Mouse (Mus musculus): Measurements from ENCODE around the gene Elmsan1. TPM values are rescaled to one million over a fixed set of nuclear protein-coding genes. Genes with fewer than 3 reads are reported as not detected.

Gene Elmsan1
- polyA plus RNA-seq, 1 experiment from 2014 or later = 4.3 TPM

DNA sequence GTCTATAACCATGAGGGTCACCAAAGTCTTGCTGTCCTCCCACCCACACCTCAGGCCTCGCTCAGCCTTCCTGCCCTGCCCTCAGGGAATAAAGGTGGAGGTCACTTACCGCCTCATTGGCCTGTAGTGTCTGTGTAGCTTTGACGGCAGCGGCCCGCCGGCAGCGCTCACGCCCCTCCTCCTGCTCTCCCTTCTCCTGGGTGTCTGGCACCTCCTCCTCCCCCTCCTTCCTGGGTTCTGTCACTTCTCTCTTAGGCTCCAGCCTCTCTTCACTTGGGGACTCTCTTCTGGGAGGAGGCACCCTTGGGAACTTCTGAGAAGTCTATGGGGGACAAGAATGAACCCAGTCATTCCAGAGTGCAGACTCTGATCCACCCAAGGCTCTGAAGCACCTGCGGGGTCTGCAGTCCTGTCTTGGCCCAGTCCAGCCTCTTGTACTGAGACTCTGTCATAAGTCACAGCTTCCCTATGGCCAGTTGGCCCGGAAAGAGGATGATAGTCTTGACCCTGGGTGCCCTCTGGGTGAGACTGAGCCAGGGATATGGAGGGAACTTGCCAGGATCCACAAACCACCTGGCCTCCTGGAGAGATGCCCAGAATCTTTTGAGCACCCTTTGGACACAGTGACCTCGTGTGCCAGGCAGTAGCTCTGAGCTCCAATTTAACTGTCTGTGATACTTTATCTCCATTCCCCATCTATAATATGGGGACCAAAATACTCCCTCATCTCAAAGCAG is 63.7 kb downstream of the Elmsan1 start:
- ATAC-seq (ENCODE audit: low FRiP score, low TSS enrichment) = no peak
- 68% methylated on average over 11 of the region's 11 CpGs for WGBS
- Histone ChIP-seq H3K4me2 (ENCODE audit: low read length) (no peak overlapping the region), H3K4me1 (ENCODE audit: control insufficient read depth, insufficient read depth, low read length) (peaks cover 2% of the 10 kb centered on the region; the same call in 1 of the 2 replicates), H3K9me3 (ENCODE audit: control insufficient read depth, low read length) (no peaks in the 10 kb centered on the region), H3K27me3 (ENCODE audit: control insufficient read depth, insufficient read depth, low read length) (no peaks in the 10 kb centered on the region), H3K27ac (replicated peaks; ENCODE audit: low read depth, low read length) (no peak overlapping the region), H3K9ac (replicated peaks; ENCODE audit: low read length) (no peak overlapping the region), H3K4me3 (replicated peaks; ENCODE audit: low read depth, low read length) (no peak overlapping the region), H3K36me3 (ENCODE audit: control insufficient read depth, insufficient read depth, low read length) (peaks cover 45% of the 10 kb centered on the region)
- DNase-seq = no peak

DNA sequence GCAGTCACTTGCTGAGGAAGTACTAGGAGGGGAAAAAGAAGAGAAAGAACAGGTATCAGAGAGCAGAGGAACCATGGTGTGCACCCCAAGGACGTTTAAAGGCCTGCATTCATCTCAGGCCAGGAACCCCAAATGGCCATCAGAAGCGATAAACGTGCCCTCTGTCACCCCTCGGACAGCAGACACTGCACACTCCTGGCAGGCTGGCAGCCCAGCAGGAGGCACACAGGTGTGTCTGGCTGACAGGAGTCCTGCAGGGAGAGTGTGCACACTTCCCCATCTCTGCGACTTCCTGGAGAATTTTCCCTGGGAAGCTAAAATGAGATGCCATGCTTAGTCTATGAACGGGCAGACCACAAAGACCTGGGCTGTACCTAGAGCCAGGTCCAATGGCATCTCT is 65.3 kb downstream of the Elmsan1 start:
- DNase-seq (no peak), ATAC-seq (ENCODE audit: low FRiP score, low TSS enrichment) (no peak)
- Histone ChIP-seq H3K27me3 (ENCODE audit: control insufficient read depth, insufficient read depth, low read length) (no peaks in the 10 kb centered on the region), H3K4me3 (replicated peaks; ENCODE audit: low read depth, low read length) (no peak overlapping the region), H3K36me3 (ENCODE audit: control insufficient read depth, insufficient read depth, low read length) (peaks cover 30% of the 10 kb centered on the region), H3K4me2 (ENCODE audit: low read length) (no peak overlapping the region), H3K4me1 (ENCODE audit: control insufficient read depth, insufficient read depth, low read length) (peaks cover 6% of the 10 kb centered on the region; the same call in 1 of the 2 replicates), H3K27ac (replicated peaks; ENCODE audit: low read depth, low read length) (no peak overlapping the region), H3K9ac (replicated peaks; ENCODE audit: low read length) (no peak overlapping the region), H3K9me3 (ENCODE audit: control insufficient read depth, low read length) (no peaks in the 10 kb centered on the region)
- WGBS = 89% methylated on average over 6 of the region's 6 CpGs

DNA sequence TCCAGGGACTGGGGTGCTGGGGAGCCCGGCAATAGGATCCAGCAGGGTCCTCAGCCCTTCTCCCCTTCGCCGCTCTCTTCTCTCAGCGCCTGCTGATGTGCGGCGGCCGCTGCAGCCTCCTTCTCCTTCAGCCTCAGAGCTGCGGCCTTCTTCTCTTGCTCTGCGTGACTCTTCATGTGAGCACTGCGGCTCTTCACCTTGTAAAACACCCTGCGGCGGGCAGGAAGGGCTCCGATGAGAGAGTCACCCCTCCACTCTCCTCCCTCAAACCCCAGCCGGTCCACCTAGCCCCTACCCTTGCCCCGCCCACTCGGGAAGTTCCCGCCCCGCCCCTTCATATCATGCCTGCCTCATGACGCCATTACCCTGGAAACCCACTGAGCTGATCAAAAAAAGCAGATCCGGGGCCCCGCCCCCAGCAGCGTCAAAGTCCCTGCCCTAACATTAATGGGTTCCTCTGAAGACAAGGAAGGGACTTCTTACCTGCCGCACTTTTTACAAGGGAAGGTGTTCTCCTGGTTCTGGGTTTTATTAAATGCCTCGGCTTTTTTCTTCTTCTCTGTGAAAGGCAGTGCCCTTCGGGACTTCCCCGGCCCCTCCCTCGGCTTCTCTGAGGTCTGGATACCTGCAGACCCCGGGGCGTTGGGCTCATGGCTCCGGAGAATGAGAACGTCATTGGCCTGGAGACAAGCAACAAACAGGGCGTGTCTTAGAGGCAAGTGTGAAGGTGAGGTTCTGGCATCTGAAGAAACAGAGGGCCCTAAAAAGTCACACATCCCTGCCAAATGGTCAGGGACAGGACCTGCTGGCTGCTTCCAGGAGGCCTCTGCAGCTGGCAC is 66.1 kb downstream of the Elmsan1 start:
- Histone ChIP-seq H3K27ac (replicated peaks; ENCODE audit: low read depth, low read length) (no peak overlapping the region), H3K36me3 (ENCODE audit: control insufficient read depth, insufficient read depth, low read length) (peaks cover 27% of the 10 kb centered on the region), H3K27me3 (ENCODE audit: control insufficient read depth, insufficient read depth, low read length) (no peaks in the 10 kb centered on the region), H3K4me1 (ENCODE audit: control insufficient read depth, insufficient read depth, low read length) (peaks cover 9% of the 10 kb centered on the region; the same call in 1 of the 2 replicates), H3K9ac (replicated peaks; ENCODE audit: low read length) (no peak overlapping the region), H3K4me3 (replicated peaks; ENCODE audit: low read depth, low read length) (no peak overlapping the region), H3K9me3 (ENCODE audit: control insufficient read depth, low read length) (no peaks in the 10 kb centered on the region), H3K4me2 (ENCODE audit: low read length) (no peak overlapping the region)
- WGBS = 80% methylated on average over 32 of the region's 32 CpGs
- ATAC-seq (ENCODE audit: low FRiP score, low TSS enrichment) (no peak), DNase-seq (no peak)

DNA sequence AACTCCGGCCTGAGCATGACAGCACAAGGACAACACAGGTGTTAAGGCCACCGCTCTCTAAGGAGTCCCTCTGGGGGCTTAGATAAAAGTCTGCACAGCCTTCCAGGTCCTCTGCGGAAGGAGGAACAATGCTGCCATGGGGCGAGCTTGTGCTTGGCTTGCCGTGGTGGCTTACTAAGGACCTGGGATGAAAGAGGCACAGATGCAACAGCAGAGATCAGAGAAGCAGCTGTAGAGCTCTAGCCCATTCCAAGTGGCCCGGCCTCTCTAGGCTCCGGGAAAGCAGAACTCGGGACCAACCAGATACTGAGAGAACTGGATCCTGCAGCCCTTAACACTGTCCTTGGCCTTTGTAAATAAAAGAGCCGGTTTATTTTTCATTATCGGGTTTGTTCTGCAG is 66.8 kb downstream of the Elmsan1 start:
- ATAC-seq (ENCODE audit: low FRiP score, low TSS enrichment) = no peak
- WGBS = 91% methylated on average over 10 of the region's 10 CpGs

DNA sequence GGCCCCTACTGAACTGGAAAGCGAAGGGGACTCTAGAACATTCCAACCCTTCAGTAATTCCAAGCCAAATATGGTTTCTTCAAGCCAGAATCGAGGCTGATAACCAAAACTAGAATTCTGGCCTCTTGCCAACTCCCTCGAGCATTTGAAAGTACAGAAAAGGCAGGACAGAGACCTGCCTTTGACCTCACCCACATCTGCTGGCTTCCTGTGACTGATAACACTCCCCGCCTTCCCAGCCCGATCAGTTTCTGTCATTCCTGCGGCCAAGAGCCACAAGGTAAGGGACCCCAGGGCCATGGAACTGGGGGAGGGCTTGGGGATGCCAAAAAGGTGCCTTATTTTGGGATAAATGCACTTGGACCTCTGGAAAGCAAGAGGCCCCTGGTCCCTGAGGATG is 67.7 kb downstream of the Elmsan1 start:
- no peak overlapping the region for H3K9ac ChIP-seq (replicated peaks; ENCODE audit: low read length)
- peaks cover 18% of the 10 kb centered on the region for H3K36me3 ChIP-seq (ENCODE audit: control insufficient read depth, insufficient read depth, low read length)
- no peak overlapping the region for H3K4me2 ChIP-seq (ENCODE audit: low read length)
- 72% methylated on average over 6 of the region's 6 CpGs for WGBS
- DNase-seq (no peak), ATAC-seq (ENCODE audit: low FRiP score, low TSS enrichment) (no peak)
- H3K4me1 ChIP-seq (ENCODE audit: control insufficient read depth, insufficient read depth, low read length) = peaks cover 13% of the 10 kb centered on the region; the same call in 1 of the 2 replicates
- H3K4me3 ChIP-seq (replicated peaks; ENCODE audit: low read depth, low read length) = no peak overlapping the region
- no peaks in the 10 kb centered on the region for H3K9me3 ChIP-seq (ENCODE audit: control insufficient read depth, low read length)
- no peaks in the 10 kb centered on the region for H3K27me3 ChIP-seq (ENCODE audit: control insufficient read depth, insufficient read depth, low read length)
- H3K27ac ChIP-seq (replicated peaks; ENCODE audit: low read depth, low read length) = no peak overlapping the region

More for the DNA sequence above, 66.8 kb downstream of the Elmsan1 start:
- Histone ChIP-seq H3K27me3 (ENCODE audit: control insufficient read depth, insufficient read depth, low read length) (no peaks in the 10 kb centered on the region), H3K9me3 (ENCODE audit: control insufficient read depth, low read length) (no peaks in the 10 kb centered on the region), H3K4me2 (ENCODE audit: low read length) (no peak overlapping the region), H3K4me1 (ENCODE audit: control insufficient read depth, insufficient read depth, low read length) (peaks cover 13% of the 10 kb centered on the region; the same call in 1 of the 2 replicates), H3K4me3 (replicated peaks; ENCODE audit: low read depth, low read length) (no peak overlapping the region), H3K27ac (replicated peaks; ENCODE audit: low read depth, low read length) (no peak overlapping the region), H3K9ac (replicated peaks; ENCODE audit: low read length) (no peak overlapping the region), H3K36me3 (ENCODE audit: control insufficient read depth, insufficient read depth, low read length) (peaks cover 22% of the 10 kb centered on the region)
- no peak for DNase-seq

DNA sequence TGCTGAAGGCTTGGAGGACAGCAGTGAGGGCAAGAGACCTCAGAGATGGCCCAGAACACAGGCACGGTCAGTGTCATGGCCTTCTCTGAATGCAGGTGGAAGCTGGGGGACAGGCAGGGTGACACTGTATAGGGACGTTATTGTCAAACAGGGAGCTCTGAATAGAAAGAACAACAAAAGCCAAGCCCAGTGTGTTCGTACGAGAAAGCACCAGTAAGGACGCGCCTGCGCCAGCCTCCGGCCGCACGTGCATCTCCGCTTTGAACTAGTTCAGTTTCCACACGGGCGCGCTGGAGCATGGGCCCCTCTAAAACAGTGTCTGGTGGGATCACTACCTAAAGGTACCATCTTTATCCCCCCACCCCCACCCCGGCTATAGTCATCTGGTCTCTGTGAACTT is 68.7 kb downstream of the Elmsan1 start:
- WGBS = 42% methylated on average over 15 of the region's 15 CpGs

DNA sequence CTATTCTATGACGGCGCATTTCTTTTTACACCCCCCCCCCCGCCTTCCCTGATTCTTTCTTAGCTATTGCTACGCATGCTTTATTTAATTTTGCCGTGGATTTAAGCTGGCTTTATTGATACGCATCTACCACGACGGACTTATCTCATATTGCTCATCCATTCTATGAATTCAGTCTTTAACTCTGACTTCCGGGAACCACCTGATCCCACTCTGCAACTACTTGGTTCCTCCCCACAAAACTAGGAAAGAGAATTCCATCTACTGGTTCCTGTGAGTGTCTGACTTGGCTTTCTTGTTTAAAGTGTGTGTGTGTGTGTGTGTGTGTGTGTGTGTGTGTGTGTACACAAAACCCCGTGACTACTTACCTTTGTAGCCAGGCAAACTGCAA is 70.1 kb downstream of the Elmsan1 start:
- DNase-seq = no peak
- H3K4me3 ChIP-seq (replicated peaks; ENCODE audit: low read depth, low read length) = peak overlapping the region; percentile 64
- peak overlapping the region; percentile 82 for H3K4me2 ChIP-seq (ENCODE audit: low read length)
- H3K36me3 ChIP-seq (ENCODE audit: control insufficient read depth, insufficient read depth, low read length) = peaks cover 5% of the 10 kb centered on the region; the same call in 1 of the 2 replicates
- no peak overlapping the region for H3K9ac ChIP-seq (replicated peaks; ENCODE audit: low read length)
- peaks cover 13% of the 10 kb centered on the region; the same call in 1 of the 2 replicates for H3K4me1 ChIP-seq (ENCODE audit: control insufficient read depth, insufficient read depth, low read length)
- H3K27me3 ChIP-seq (ENCODE audit: control insufficient read depth, insufficient read depth, low read length) = no peaks in the 10 kb centered on the region
- H3K9me3 ChIP-seq (ENCODE audit: control insufficient read depth, low read length) = no peaks in the 10 kb centered on the region
- WGBS = under 1% methylated on average over 10 of the region's 10 CpGs
- H3K27ac ChIP-seq (replicated peaks; ENCODE audit: low read depth, low read length) = 0 out of 2 replicates have a peak overlapping the region, but pooled peaks have one; percentile 33
- ATAC-seq (ENCODE audit: low FRiP score, low TSS enrichment) = peak; percentile 32

More for the DNA sequence above, 68.7 kb downstream of the Elmsan1 start:
- DNase-seq (peak; percentile 48), ATAC-seq (ENCODE audit: low FRiP score, low TSS enrichment) (no peak)
- Histone ChIP-seq H3K36me3 (ENCODE audit: control insufficient read depth, insufficient read depth, low read length) (peaks cover 9% of the 10 kb centered on the region), H3K4me2 (ENCODE audit: low read length) (no peak overlapping the region), H3K4me3 (replicated peaks; ENCODE audit: low read depth, low read length) (no peak overlapping the region), H3K27ac (replicated peaks; ENCODE audit: low read depth, low read length) (no peak overlapping the region), H3K9me3 (ENCODE audit: control insufficient read depth, low read length) (no peaks in the 10 kb centered on the region), H3K4me1 (ENCODE audit: control insufficient read depth, insufficient read depth, low read length) (peaks cover 13% of the 10 kb centered on the region; the same call in 1 of the 2 replicates), H3K9ac (replicated peaks; ENCODE audit: low read length) (no peak overlapping the region; the same call in 1 of the 2 replicates), H3K27me3 (ENCODE audit: control insufficient read depth, insufficient read depth, low read length) (no peaks in the 10 kb centered on the region)

DNA sequence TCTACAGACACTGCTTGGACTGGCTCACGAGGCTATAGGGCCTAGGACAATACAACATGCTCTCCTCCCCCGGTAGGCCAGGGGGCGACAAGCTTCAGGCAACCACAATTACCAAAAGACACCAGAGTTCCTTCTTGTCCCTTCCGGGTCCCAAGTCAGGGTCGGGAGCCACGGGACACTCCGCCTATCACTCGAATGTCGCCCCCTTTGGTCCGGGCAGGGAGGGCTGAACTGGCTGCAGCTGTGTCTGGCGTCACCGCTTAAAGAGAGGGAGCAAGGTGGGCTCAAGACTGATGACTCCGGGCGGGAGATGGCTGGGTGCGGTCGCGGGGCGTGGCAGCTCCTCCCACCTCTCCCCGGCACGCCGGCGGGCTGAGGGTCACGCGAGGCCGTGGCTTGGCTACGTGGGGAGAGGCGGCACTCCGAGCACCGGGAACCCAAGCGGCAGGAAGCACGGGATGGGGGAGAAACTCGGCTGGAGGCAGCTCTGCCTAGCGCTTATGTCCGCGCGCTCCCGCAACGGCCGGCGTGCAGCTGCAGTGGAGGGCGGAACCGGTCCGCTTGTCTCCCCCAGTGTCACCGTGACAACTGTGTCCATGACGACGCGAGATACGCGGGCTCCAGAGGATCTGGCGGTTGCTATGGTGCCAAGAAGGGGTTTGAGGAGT is 70.6 kb downstream of the Elmsan1 start, which contains the start of gene Pnma1:
Gene Pnma1, minus strand, starts transcription at position 536 of the 668 bp plus-strand sequence.
- peak; percentile 90 for ATAC-seq (ENCODE audit: low FRiP score, low TSS enrichment)
- peaks cover 13% of the 10 kb centered on the region; the same call in 1 of the 2 replicates for H3K4me1 ChIP-seq (ENCODE audit: control insufficient read depth, insufficient read depth, low read length)
- H3K27me3 ChIP-seq (ENCODE audit: control insufficient read depth, insufficient read depth, low read length) = no peaks in the 10 kb centered on the region
- H3K4me3 ChIP-seq (replicated peaks; ENCODE audit: low read depth, low read length) = peak within 1 kb of the TSS; percentile 64
- peaks cover 5% of the 10 kb centered on the region; the same call in 1 of the 2 replicates for H3K36me3 ChIP-seq (ENCODE audit: control insufficient read depth, insufficient read depth, low read length)
- no peaks in the 10 kb centered on the region for H3K9me3 ChIP-seq (ENCODE audit: control insufficient read depth, low read length)
- H3K27ac ChIP-seq (replicated peaks; ENCODE audit: low read depth, low read length) = peak within 1 kb of the TSS; percentile 87
- peak within 1 kb of the TSS; percentile 76 for H3K9ac ChIP-seq (replicated peaks; ENCODE audit: low read length)
- peak; percentile 96 for DNase-seq
- under 1% methylated on average over 50 of the region's 50 CpGs for WGBS
- peak within 1 kb of the TSS; percentile 82 for H3K4me2 ChIP-seq (ENCODE audit: low read length)
